Mouse (Mus musculus) small intestine, adult 2 months (tissue): ENCODE measurements around the gene Ube2e3.

Experiments used
- CTCF ChIP-seq: fragments of 200-500 bp; IDR thresholded peaks from 2 replicates; pipeline ENCODE4 v1.5.1; 2012; ENCODE audit warnings: low read depth, mild to moderate bottlenecking, control low read depth, inconsistent platforms, low read length, moderate library complexity, mixed read lengths; ENCODE audit not compliant: insufficient replicate concordance, insufficient read length; ENCODE audit errors: extremely low read depth
- POLR2A ChIP-seq: fragments of 200-500 bp; IDR thresholded peaks from 2 replicates; pipeline ENCODE4 v1.6.1; 2012; ENCODE audit warnings: low read depth, mild to moderate bottlenecking, control low read depth, inconsistent platforms, low read length, moderate library complexity

DNA sequence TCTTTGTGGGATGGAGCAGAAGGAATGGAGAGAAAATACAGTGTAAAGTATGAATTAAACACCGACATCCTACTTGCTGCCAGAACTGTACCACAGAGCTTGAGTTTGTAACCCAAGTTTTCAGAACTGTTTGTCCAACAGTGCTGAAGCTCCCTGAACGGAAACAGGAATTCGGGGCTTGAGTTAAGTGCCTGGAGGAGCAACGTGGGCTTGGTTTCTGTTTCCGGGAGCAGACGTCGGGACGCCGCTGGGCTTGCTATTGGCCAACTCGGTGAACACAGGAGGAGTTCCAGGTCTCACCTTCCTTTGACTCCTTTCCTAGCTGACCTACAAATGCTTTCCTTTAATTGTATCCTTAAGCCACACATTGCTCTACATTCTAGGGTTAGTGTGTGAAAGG is 22.2 kb upstream of the Ube2e3 start:
- TF ChIP-seq CTCF (no peak), POLR2A (no peak)
